Mouse (Mus musculus) bone marrow, adult 2 months (tissue): Measurements from ENCODE around the gene Thap8.

Experiments used
- CTCF ChIP-seq: fragments of 200-500 bp; IDR thresholded peaks from 2 replicates; pipeline ENCODE4 v1.5.1; 2011; ENCODE audit warnings: low read length, control low read depth; ENCODE audit not compliant: control insufficient read depth, insufficient read depth
- POLR2A ChIP-seq: fragments of 200-500 bp; IDR thresholded peaks from 2 replicates; pipeline ENCODE4 v1.6.1; 2011; ENCODE audit warnings: low read depth, mild to moderate bottlenecking, control low read depth, low read length, borderline replicate concordance; ENCODE audit not compliant: control insufficient read depth

DNA sequence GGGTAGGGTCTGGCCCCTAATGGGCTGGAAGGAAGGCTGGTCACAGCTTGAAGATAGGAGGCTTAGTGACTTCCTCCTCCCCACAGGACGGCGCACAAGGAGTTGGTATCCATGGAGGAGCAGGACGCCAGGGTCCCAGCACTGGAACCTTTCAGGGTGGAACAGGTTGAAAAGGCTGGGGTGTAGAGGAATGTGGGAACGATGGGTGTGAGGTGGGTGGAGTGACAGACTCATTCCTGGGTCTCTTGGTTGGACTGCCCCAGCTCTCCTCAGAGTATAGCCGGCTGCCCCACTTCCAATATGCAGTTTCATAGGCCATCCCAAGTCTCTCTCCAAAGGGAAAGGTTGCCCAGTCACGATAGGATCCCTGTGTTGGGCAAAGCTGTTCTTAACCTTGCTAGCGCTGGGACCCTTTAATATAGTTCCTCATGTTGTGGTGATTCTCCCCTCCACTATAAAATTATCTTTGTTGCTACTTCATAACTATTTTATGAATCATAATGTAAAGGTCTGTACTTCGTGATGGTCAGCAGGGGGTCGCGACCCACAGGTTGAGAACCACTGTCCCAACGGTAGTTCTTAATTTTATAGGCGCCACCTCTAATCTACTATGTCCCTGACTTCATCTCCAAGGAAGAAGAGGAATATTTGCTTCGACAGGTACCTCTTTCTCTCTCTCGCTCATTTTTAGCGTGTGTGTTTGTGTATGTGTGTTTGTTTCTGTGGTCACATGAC lies 29.7 kb downstream of the Thap8 start:
- TF ChIP-seq CTCF: no peak
- TF ChIP-seq POLR2A: no peak
